Mouse (Mus musculus) midbrain, embryonic 12.5 days (tissue): ENCODE results near the gene AC109138.7. TPM values are rescaled to one million over a fixed set of nuclear protein-coding genes. Genes with fewer than 3 reads are reported as not detected.

ENCODE experiments used
- ATAC-seq: fragments of 200-750 bp; cut with Nextera tagmentation; 2 replicates; pipeline ENCODE4 v1.8.0; 2017; ENCODE audit warnings: low read depth, moderate TSS enrichment, moderate library complexity; ENCODE audit not compliant: low FRiP score
- H3K27ac ChIP-seq: fragments of 300-500 bp; sonication (generic); replicated peaks from 2 replicates; pipeline ENCODE4 v1.5.1; 2016; ENCODE audit warnings: mild to moderate bottlenecking
- H3K27me3 ChIP-seq: fragments of 300-500 bp; sonication (generic); 2 replicates; pipeline ENCODE4 v1.6.1; 2016; ENCODE audit warnings: mild to moderate bottlenecking
- H3K36me3 ChIP-seq: fragments of 300-500 bp; sonication (generic); 2 replicates; pipeline ENCODE4 v1.6.1; 2016
- H3K4me1 ChIP-seq: fragments of 300-500 bp; sonication (generic); 2 replicates; pipeline ENCODE4 v1.6.1; 2016
- H3K4me2 ChIP-seq: fragments of 300-500 bp; sonication (generic); replicated peaks from 2 replicates; pipeline ENCODE4 v1.6.1; 2016; ENCODE audit warnings: mild to moderate bottlenecking, moderate library complexity
- H3K4me3 ChIP-seq: fragments of 300-500 bp; sonication (generic); 2 replicates; pipeline ENCODE4 v1.5.1; 2016; ENCODE audit warnings: mild to moderate bottlenecking
- H3K9ac ChIP-seq: fragments of 300-500 bp; sonication (generic); replicated peaks from 2 replicates; pipeline ENCODE4 v1.6.1; 2016; ENCODE audit warnings: mild to moderate bottlenecking, moderate library complexity
- H3K9me3 ChIP-seq: fragments of 300-500 bp; sonication (generic); 2 replicates; pipeline ENCODE4 v1.6.1; 2016; ENCODE audit warnings: mild to moderate bottlenecking
- WGBS: fragments of 180-500 bp; shearing (Covaris S2); methylation state at CpG from one replicate; pipeline ENCODE4 v1.1.7; 2016; 5-methylcytosine and 5-hydroxymethylcytosine counted together
- polyA plus RNA-seq: library from polyadenylated mRNA; unstranded; fragments of >200 nt; fragmentation: Nextera tagmentation; extraction: Ambion mirVana; gene quantifications from 2 replicates; pipeline ENCODE4 v1.2.1, GENCODE M21; 2016

The AC109138.7 gene
- polyA plus RNA-seq, 1 experiment from 2014 or later = not detected

GRCm38 (mm10) chr19:4194776-4195650 is 19.1 kb upstream of the AC109138.7 start:
- 82% methylated on average over 12 of the region's 12 CpGs for WGBS
- H3K27ac ChIP-seq = no peak overlapping the region
- ATAC-seq = no peak
- peaks cover 35% of the 10 kb centered on the region for H3K4me1 ChIP-seq
- no peaks in the 10 kb centered on the region for H3K27me3 ChIP-seq
- no peak overlapping the region for H3K4me2 ChIP-seq
- H3K9me3 ChIP-seq = no peaks in the 10 kb centered on the region
- peaks cover 52% of the 10 kb centered on the region for H3K36me3 ChIP-seq
- H3K4me3 ChIP-seq = no peak overlapping the region
- no peak overlapping the region for H3K9ac ChIP-seq

GRCm38 (mm10) chr19:4196048-4196447 is 18.1 kb upstream of the AC109138.7 start:
- H3K27ac ChIP-seq = no peak overlapping the region
- H3K4me2 ChIP-seq = no peak overlapping the region
- ATAC-seq = no peak
- H3K4me1 ChIP-seq = peaks cover 46% of the 10 kb centered on the region
- peaks cover 56% of the 10 kb centered on the region for H3K36me3 ChIP-seq
- no peak overlapping the region for H3K9ac ChIP-seq
- WGBS = 60% methylated on average over 2 of the region's 2 CpGs
- H3K9me3 ChIP-seq = no peaks in the 10 kb centered on the region
- no peaks in the 10 kb centered on the region for H3K27me3 ChIP-seq
- H3K4me3 ChIP-seq = no peak overlapping the region

- 61% methylated on average over 5 of the region's 5 CpGs for WGBS
- no peak overlapping the region for H3K9ac ChIP-seq
- peaks cover 42% of the 10 kb centered on the region for H3K4me1 ChIP-seq
- no peak for ATAC-seq
- H3K36me3 ChIP-seq = peaks cover 56% of the 10 kb centered on the region
- H3K27ac ChIP-seq = 0 out of 2 replicates have a peak overlapping the region, but pooled peaks have one; percentile 8
- H3K27me3 ChIP-seq = no peaks in the 10 kb centered on the region
- no peak overlapping the region for H3K4me3 ChIP-seq
- H3K9me3 ChIP-seq = no peaks in the 10 kb centered on the region
- H3K4me2 ChIP-seq = no peak overlapping the region
These were observed 17.6 kb upstream of the AC109138.7 start for GRCm38 (mm10) chr19:4196548-4196947.

GRCm38 (mm10) chr19:4197180-4197579 is 17.0 kb upstream of the AC109138.7 start:
- no peaks in the 10 kb centered on the region for H3K9me3 ChIP-seq
- peaks cover 44% of the 10 kb centered on the region for H3K4me1 ChIP-seq
- WGBS = 74% methylated on average over 3 of the region's 3 CpGs
- H3K4me3 ChIP-seq = no peak overlapping the region
- no peak for ATAC-seq
- no peak overlapping the region for H3K9ac ChIP-seq
- H3K36me3 ChIP-seq = peaks cover 56% of the 10 kb centered on the region
- 0 out of 2 replicates have a peak, but pooled peaks cover 1% of the 10 kb centered on the region for H3K27me3 ChIP-seq
- no peak overlapping the region for H3K4me2 ChIP-seq
- H3K27ac ChIP-seq = 0 out of 2 replicates have a peak overlapping the region, but pooled peaks have one; percentile 8

GRCm38 (mm10) chr19:4201291-4201909 is 12.8 kb upstream of the AC109138.7 start, which contains the start of gene Rad9a:
TSS of gene Rad9a (minus strand) at chr19:4201662.
- H3K36me3 ChIP-seq = peaks cover 23% of the 10 kb centered on the region
- H3K9ac ChIP-seq = peak within 1 kb of the TSS; percentile 72
- ATAC-seq = peak; percentile 88
- peaks cover 25% of the 10 kb centered on the region for H3K4me1 ChIP-seq
- H3K27ac ChIP-seq = peak within 1 kb of the TSS; percentile 22; the same call in 1 of the 2 replicates
- H3K4me3 ChIP-seq = peak within 1 kb of the TSS; percentile 64
- peaks cover 37% of the 10 kb centered on the region for H3K27me3 ChIP-seq
- no peaks in the 10 kb centered on the region for H3K9me3 ChIP-seq
- H3K4me2 ChIP-seq = peak within 1 kb of the TSS; percentile 87
- under 1% methylated on average over 34 of the region's 34 CpGs for WGBS

GRCm38 (mm10) chr19:4202149-4202548 is 12.0 kb upstream of the AC109138.7 start:
- Histone ChIP-seq H3K4me3 (peak overlapping the region; percentile 64), H3K9me3 (no peaks in the 10 kb centered on the region), H3K4me2 (peak overlapping the region; percentile 87), H3K27ac (no peak overlapping the region), H3K9ac (peak overlapping the region; percentile 65), H3K27me3 (peaks cover 41% of the 10 kb centered on the region), H3K36me3 (peaks cover 16% of the 10 kb centered on the region), H3K4me1 (peaks cover 20% of the 10 kb centered on the region)
- 38% methylated on average over 7 of the region's 7 CpGs for WGBS
- ATAC-seq = no peak

- Histone ChIP-seq H3K9me3 (no peaks in the 10 kb centered on the region), H3K4me3 (no peak overlapping the region), H3K36me3 (peaks cover 7% of the 10 kb centered on the region), H3K27ac (no peak overlapping the region), H3K9ac (no peak overlapping the region), H3K4me2 (no peak overlapping the region), H3K27me3 (peaks cover 44% of the 10 kb centered on the region), H3K4me1 (peaks cover 20% of the 10 kb centered on the region)
- 70% methylated on average over 3 of the region's 3 CpGs for WGBS
- no peak for ATAC-seq
These were observed 11.0 kb upstream of the AC109138.7 start for GRCm38 (mm10) chr19:4203148-4203547.

GRCm38 (mm10) chr19:4203604-4204326 is 10.4 kb upstream of the AC109138.7 start:
- Histone ChIP-seq H3K4me1 (peaks cover 20% of the 10 kb centered on the region), H3K36me3 (peaks cover 7% of the 10 kb centered on the region), H3K9me3 (no peaks in the 10 kb centered on the region), H3K9ac (no peak overlapping the region), H3K27me3 (peaks cover 48% of the 10 kb centered on the region), H3K4me2 (no peak overlapping the region), H3K27ac (no peak overlapping the region), H3K4me3 (no peak overlapping the region)
- ATAC-seq = no peak
- WGBS = 69% methylated on average over 13 of the region's 13 CpGs

- Histone ChIP-seq H3K27me3 (peaks cover 54% of the 10 kb centered on the region), H3K36me3 (peaks cover 5% of the 10 kb centered on the region; the same call in 1 of the 2 replicates), H3K9ac (no peak overlapping the region), H3K4me2 (no peak overlapping the region), H3K9me3 (no peaks in the 10 kb centered on the region), H3K27ac (no peak overlapping the region), H3K4me3 (no peak overlapping the region), H3K4me1 (peaks cover 19% of the 10 kb centered on the region)
- ATAC-seq = no peak
- WGBS = 59% methylated on average over 4 of the region's 4 CpGs
These were observed 9.3 kb upstream of the AC109138.7 start for GRCm38 (mm10) chr19:4204889-4205288.

- no peaks in the 10 kb centered on the region for H3K36me3 ChIP-seq
- no peaks in the 10 kb centered on the region for H3K9me3 ChIP-seq
- no peak for ATAC-seq
- H3K4me3 ChIP-seq = no peak overlapping the region
- WGBS = 0% methylated on average over 2 of the region's 2 CpGs
- H3K4me2 ChIP-seq = no peak overlapping the region
- peaks cover 62% of the 10 kb centered on the region for H3K27me3 ChIP-seq
- no peak overlapping the region for H3K27ac ChIP-seq
- peaks cover 5% of the 10 kb centered on the region for H3K4me1 ChIP-seq
- H3K9ac ChIP-seq = no peak overlapping the region
These were observed 7.2 kb upstream of the AC109138.7 start for GRCm38 (mm10) chr19:4206971-4207370.

GRCm38 (mm10) chr19:4208563-4208962 is 5.6 kb upstream of the AC109138.7 start:
- H3K4me3 ChIP-seq = no peak overlapping the region
- no peaks in the 10 kb centered on the region for H3K36me3 ChIP-seq
- peaks cover 14% of the 10 kb centered on the region for H3K4me1 ChIP-seq
- no peak for ATAC-seq
- H3K9ac ChIP-seq = no peak overlapping the region
- H3K9me3 ChIP-seq = no peaks in the 10 kb centered on the region
- H3K27me3 ChIP-seq = peaks cover 66% of the 10 kb centered on the region
- WGBS = 62% methylated on average over 5 of the region's 5 CpGs
- H3K4me2 ChIP-seq = no peak overlapping the region
- no peak overlapping the region for H3K27ac ChIP-seq
